25 mouse cellular contexts compared by ENCODE assay signal in genomic region chr17:66498598-66498997, GRCm38 (mm10). TPM values are rescaled to one million over a fixed set of nuclear protein-coding genes. Genes with fewer than 3 reads are reported as not detected.
DNase-seq lines count a peak whose midpoint lies in the region; ATAC-seq lines count a peak whose summit lies in the region.
"Had no signal": no experiment of that assay in that cellular context is flagged by ENCODE, and none has a peak within 500 bp of the region (broad histone marks: within the 10 kb centered on the region; RNA-seq: fewer than 3 reads in every experiment).

No protein-coding gene starts in this region.

- H3K36me3 ChIP-seq in intestine, embryonic 16.5 days (ENCODE audit: control insufficient read depth, insufficient read depth, low read length), result peaks cover 15% of the 10 kb centered on the region; the same call in 1 of the 2 replicates
- H3K36me3 ChIP-seq in intestine, embryonic 15.5 days, result peaks cover 29% of the 10 kb centered on the region; the same call in 1 of the 2 replicates
- H3K36me3 ChIP-seq in kidney, embryonic 16.5 days (ENCODE audit: insufficient read depth, low read length), result peaks cover 71% of the 10 kb centered on the region

- no peaks in the 10 kb centered on the region for H3K9me3 ChIP-seq in intestine, embryonic 16.5 days (ENCODE audit: control insufficient read depth, low read length)
- H3K9me3 ChIP-seq in intestine, embryonic 15.5 days, result no peaks in the 10 kb centered on the region
- H3K9me3 ChIP-seq in kidney, embryonic 16.5 days (ENCODE audit: low read length), result no peaks in the 10 kb centered on the region
- H3K9me3 ChIP-seq: embryonic facial prominence, embryonic 13.5 days; forebrain, embryonic 12.5 days; forebrain, embryonic 15.5 days; heart, embryonic 12.5 days; heart, embryonic 15.5 days; hindbrain, embryonic 10.5 days; hindbrain, embryonic 13.5 days had no signal

- no peaks in the 10 kb centered on the region for H3K27me3 ChIP-seq in intestine, embryonic 16.5 days (replicated peaks; ENCODE audit: control insufficient read depth, insufficient read depth, low read length)
- no peaks in the 10 kb centered on the region for H3K27me3 ChIP-seq in intestine, embryonic 15.5 days (replicated peaks)
- H3K27me3 ChIP-seq in kidney, embryonic 16.5 days (ENCODE audit: insufficient read depth, low read length), result no peaks in the 10 kb centered on the region
- H3K27me3 ChIP-seq: embryonic facial prominence, embryonic 13.5 days; forebrain, embryonic 12.5 days; forebrain, embryonic 15.5 days; heart, embryonic 12.5 days; heart, embryonic 15.5 days; hindbrain, embryonic 13.5 days had no signal

- 77% methylated on average over 14 of the region's 14 CpGs for WGBS in intestine, embryonic 16.5 days
- WGBS in intestine, embryonic 15.5 days, result 86% methylated on average over 14 of the region's 14 CpGs
- WGBS in kidney, embryonic 16.5 days, result 86% methylated on average over 8 of the region's 14 CpGs

- peak; percentile 31; the same call in 1 of the 2 replicates for ATAC-seq in intestine, embryonic 16.5 days
- ATAC-seq in intestine, embryonic 15.5 days, result no peak
- no peak for ATAC-seq in kidney, embryonic 16.5 days (ENCODE audit: low FRiP score, low TSS enrichment)
- ATAC-seq: forebrain, embryonic 15.5 days; hindbrain, embryonic 16.5 days had no signal

- H3K9ac ChIP-seq in intestine, embryonic 16.5 days (ENCODE audit: low read depth, low read length), result no peak overlapping the region
- no peak overlapping the region for H3K9ac ChIP-seq in intestine, embryonic 15.5 days
- no peak overlapping the region for H3K9ac ChIP-seq in kidney, embryonic 16.5 days (replicated peaks; ENCODE audit: low read length)
- H3K9ac ChIP-seq: embryonic facial prominence, embryonic 13.5 days; forebrain, embryonic 12.5 days; forebrain, embryonic 15.5 days; heart, embryonic 12.5 days; heart, embryonic 15.5 days; hindbrain, embryonic 13.5 days had no signal

- H3K4me3 ChIP-seq in intestine, embryonic 16.5 days (ENCODE audit: low read length), result no peak overlapping the region
- no peak overlapping the region for H3K4me3 ChIP-seq in intestine, embryonic 15.5 days (replicated peaks)
- H3K4me3 ChIP-seq in kidney, embryonic 16.5 days (ENCODE audit: low read length), result no peak overlapping the region
- H3K4me3 ChIP-seq: embryonic facial prominence, embryonic 13.5 days; erythroblast, embryonic 14.5 days; forebrain, embryonic 12.5 days; forebrain, embryonic 15.5 days; heart, embryonic 12.5 days; heart, embryonic 15.5 days; hindbrain, embryonic 10.5 days; hindbrain, embryonic 13.5 days had no signal

- H3K4me2 ChIP-seq in intestine, embryonic 16.5 days (ENCODE audit: low read depth, low read length), result no peak overlapping the region
- no peak overlapping the region for H3K4me2 ChIP-seq in intestine, embryonic 15.5 days (replicated peaks)
- H3K4me2 ChIP-seq in kidney, embryonic 16.5 days (replicated peaks; ENCODE audit: low read depth, low read length), result no peak overlapping the region
- H3K4me2 ChIP-seq: embryonic facial prominence, embryonic 13.5 days; forebrain, embryonic 12.5 days; forebrain, embryonic 15.5 days; heart, embryonic 12.5 days; heart, embryonic 15.5 days; hindbrain, embryonic 13.5 days had no signal

- DNase-seq in kidney, postnatal 36 days, result peak; percentile 8 to 47
- DNase-seq in R1 (ENCODE audit: low read depth, low spot score), result peak; percentile 38
- no peak for DNase-seq in ovary, postnatal 10 days (ENCODE audit: low spot score)
- DNase-seq: adrenal gland, adult 2 months; adrenal gland, postnatal 14 days; cerebellum, adult 11 months; cerebellum, adult 2 months; cerebellum, adult 9-11 months; cerebellum, postnatal 25 days; gastrocnemius, postnatal 25 days; heart, adult 18-20 months; heart, postnatal 10 days; heart, postnatal 36 days had no signal

- no peaks in the 10 kb centered on the region for H3K4me1 ChIP-seq in intestine, embryonic 16.5 days (ENCODE audit: control insufficient read depth, insufficient read depth, low read length)
- no peaks in the 10 kb centered on the region for H3K4me1 ChIP-seq in intestine, embryonic 15.5 days (replicated peaks)
- no peaks in the 10 kb centered on the region for H3K4me1 ChIP-seq in kidney, embryonic 16.5 days (ENCODE audit: insufficient read depth, low read length)
- H3K4me1 ChIP-seq: embryonic facial prominence, embryonic 13.5 days; forebrain, embryonic 12.5 days; hindbrain, embryonic 10.5 days had no signal

- no peak overlapping the region for H3K27ac ChIP-seq in intestine, embryonic 16.5 days (ENCODE audit: low read length)
- H3K27ac ChIP-seq in intestine, embryonic 15.5 days, result no peak overlapping the region
- H3K27ac ChIP-seq in kidney, embryonic 16.5 days (ENCODE audit: low read length), result no peak overlapping the region
- H3K27ac ChIP-seq: embryonic facial prominence, embryonic 13.5 days; forebrain, embryonic 12.5 days; forebrain, embryonic 15.5 days; heart, embryonic 15.5 days; hindbrain, embryonic 10.5 days; hindbrain, embryonic 13.5 days had no signal

RNA-seq across cellular contexts. Expression of gene Rab12, which starts 20.9 kb away (rescaled TPM):
- 5.2 and 6.1 TPM in 2 replicates for polyA plus RNA-seq in intestine, embryonic 16.5 days (2015; fragmentation: Nextera tagmentation; extraction: Ambion mirVana)
- polyA plus RNA-seq in intestine, embryonic 15.5 days (2015; fragmentation: Nextera tagmentation; extraction: Ambion mirVana), result 31.4 and 32.5 TPM in 2 replicates
- 15.7 and 35.9 TPM in 2 replicates for polyA plus RNA-seq in kidney, embryonic 16.5 days (2015; fragmentation: Nextera tagmentation; extraction: Ambion mirVana)

RNA-seq across cellular contexts. Expression of gene Mtcl1, which starts 49.0 kb away (rescaled TPM):
- 4.0 and 4.1 TPM in 2 replicates for polyA plus RNA-seq in intestine, embryonic 16.5 days (2015; fragmentation: Nextera tagmentation; extraction: Ambion mirVana)
- 5.0 and 5.5 TPM in 2 replicates for polyA plus RNA-seq in intestine, embryonic 15.5 days (2015; fragmentation: Nextera tagmentation; extraction: Ambion mirVana)
- polyA plus RNA-seq in kidney, embryonic 16.5 days (2015; fragmentation: Nextera tagmentation; extraction: Ambion mirVana), result 5.0 and 5.2 TPM in 2 replicates
- polyA plus RNA-seq: erythroblast, embryonic 14.5 days had no signal
